Mouse (Mus musculus) spleen, adult 2 months (tissue): ENCODE results near the gene R3hdm4.

Experiments used
- CTCF ChIP-seq: fragments of 200-500 bp; IDR thresholded peaks from 2 replicates; pipeline ENCODE4 v1.5.1; 2011; ENCODE audit warnings: mild to moderate bottlenecking, inconsistent platforms; ENCODE audit not compliant: insufficient read depth, insufficient read length, insufficient replicate concordance; ENCODE audit errors: extremely low read depth
- POLR2A ChIP-seq: fragments of 200-500 bp; IDR thresholded peaks from 2 replicates; pipeline ENCODE4 v1.6.1; 2011; ENCODE audit warnings: low read depth, low read length, inconsistent platforms

GRCm38 (mm10) chr10:79920958-79921535, at the start of gene R3hdm4:
- TF ChIP-seq POLR2A: no peak
- no peak for TF ChIP-seq CTCF
